Mouse (Mus musculus): ENCODE results near the gene Wdr19. TPM values are rescaled to one million over a fixed set of nuclear protein-coding genes. Genes with fewer than 3 reads are reported as not detected.
"Not testable (repeated sequence)": the region's sequence is repeated elsewhere in the genome, so short reads cannot be mapped to it uniquely, and the experiment has no call there.

Gene Wdr19
- total RNA-seq, 2 experiments from 2014 or later, result 2.6 to 3.0 TPM

GRCm38 (mm10) chr5:65293627-65294026 is 94.1 kb downstream of the Wdr19 start:
- intact Hi-C loops (cut with DNase I), result no loop called here
- no peak for DNase-seq

GRCm38 (mm10) chr5:65294270-65294669 is 94.8 kb downstream of the Wdr19 start:
- intact Hi-C loops (cut with DNase I), result no loop called here
- DNase-seq, result no peak

GRCm38 (mm10) chr5:65298167-65298950 is 98.9 kb downstream of the Wdr19 start:
- intact Hi-C loops (cut with DNase I), result no loop called here
- DNase-seq, result no peak

- DNase-seq; intact Hi-C loops (cut with DNase I): not testable (repeated sequence)
Observed at GRCm38 (mm10) chr5:65299623-65300022, 100.1 kb downstream of the Wdr19 start.

GRCm38 (mm10) chr5:65300121-65300520 is 100.6 kb downstream of the Wdr19 start:
- DNase-seq, result no peak
- intact Hi-C loops (cut with DNase I), result no loop called here

- DNase-seq, result no peak
- intact Hi-C loops (cut with DNase I), result no loop called here
Observed at GRCm38 (mm10) chr5:65305516-65305915, 106.0 kb downstream of the Wdr19 start.

- intact Hi-C loops (cut with DNase I), result no loop called here
- no peak for DNase-seq
Observed at GRCm38 (mm10) chr5:65308208-65308607, 108.7 kb downstream of the Wdr19 start.

GRCm38 (mm10) chr5:65308866-65309265 is 109.4 kb downstream of the Wdr19 start:
- intact Hi-C loops (cut with DNase I), result no loop called here
- DNase-seq, result no peak

Other genes starting within 250 kb of the Wdr19 start
- 1 to 10 TPM; 1.2 to 2.0 TPM for gene Tlr6, start 239.6 kb upstream of the Wdr19 start, total RNA-seq (2021)
- gene Fam114a1, start 229.6 kb upstream of the Wdr19 start, total RNA-seq (2021), result 10 to 100 TPM; 28.2 to 39.4 TPM
- under 1 TPM in 1 of 2 experiments, not detected in 1; 0.29 TPM for gene Tmem156, start 107.6 kb upstream of the Wdr19 start, total RNA-seq (2021)
- 10 to 100 TPM; 20.8 to 21.1 TPM for gene Klhl5, start 92.2 kb upstream of the Wdr19 start, total RNA-seq (2021)
- gene Rfc1, start 136.0 kb downstream of the Wdr19 start, total RNA-seq (2021), result 10 to 100 TPM; 27.3 to 30.5 TPM
- 1 to 10 TPM in 1 of 2 experiments, under 1 TPM in 1; 0.79 to 1.7 TPM for gene Klb, start 148.6 kb downstream of the Wdr19 start, total RNA-seq (2021)
- 100 to 1,000 TPM; 756 to 758 TPM for gene Rpl9, start 191.7 kb downstream of the Wdr19 start, total RNA-seq (2021)
- gene Lias, start 191.8 kb downstream of the Wdr19 start, total RNA-seq (2021), result 10 to 100 TPM; 56.7 to 57.9 TPM
- gene Ugdh, start 236.3 kb downstream of the Wdr19 start, total RNA-seq (2021), result 10 to 100 TPM; 31.5 to 32.1 TPM